Mouse (Mus musculus): ENCODE results near the gene Rnf220. TPM values are rescaled to one million over a fixed set of nuclear protein-coding genes. Genes with fewer than 3 reads are reported as not detected.
A peak's percentile ranks its signal among the peaks of the same experiment; 100 is the strongest.

Gene Rnf220
- polyA plus RNA-seq, 1 experiment from 2014 or later: 55.9 TPM

- H3K36me3 ChIP-seq: peaks cover 100% of the 10 kb centered on the region
- WGBS (ENCODE audit: insufficient replicate concordance): 87% methylated on average over 19 of the region's 19 CpGs
- no peaks in the 10 kb centered on the region for H3K27me3 ChIP-seq (replicated peaks)
- peaks cover 28% of the 10 kb centered on the region for H3K4me1 ChIP-seq
- H3K4me2 ChIP-seq: no peak overlapping the region
- no peak overlapping the region for H3K4me3 ChIP-seq
- no peak overlapping the region for H3K9ac ChIP-seq
- ATAC-seq: no peak
- no peak overlapping the region for H3K27ac ChIP-seq
- no peaks in the 10 kb centered on the region for H3K9me3 ChIP-seq (replicated peaks)
Observed at GRCm38 (mm10) chr4:117281090-117281845, 215.6 kb downstream of the Rnf220 start.

GRCm38 (mm10) chr4:117280397-117280930 lies 216.4 kb downstream of the Rnf220 start:
- H3K27me3 ChIP-seq (replicated peaks): no peaks in the 10 kb centered on the region
- WGBS (ENCODE audit: insufficient replicate concordance): 88% methylated on average over 8 of the region's 8 CpGs

GRCm38 (mm10) chr4:117279253-117279642 lies 217.6 kb downstream of the Rnf220 start:
- Histone ChIP-seq H3K4me3 (no peak overlapping the region), H3K9me3 (replicated peaks) (peaks cover 6% of the 10 kb centered on the region), H3K27me3 (replicated peaks) (no peaks in the 10 kb centered on the region), H3K27ac (no peak overlapping the region), H3K4me1 (peaks cover 15% of the 10 kb centered on the region), H3K4me2 (no peak overlapping the region), H3K9ac (no peak overlapping the region), H3K36me3 (peaks cover 100% of the 10 kb centered on the region)
- no peak for ATAC-seq
- WGBS (ENCODE audit: insufficient replicate concordance): 81% methylated on average over 2 of the region's 2 CpGs

More at GRCm38 (mm10) chr4:117280397-117280930, 216.4 kb downstream of the Rnf220 start:
- no peak for ATAC-seq
- no peak overlapping the region for H3K4me3 ChIP-seq
- no peak overlapping the region for H3K4me2 ChIP-seq
- no peak overlapping the region for H3K27ac ChIP-seq
- no peaks in the 10 kb centered on the region for H3K9me3 ChIP-seq (replicated peaks)
- H3K36me3 ChIP-seq: peaks cover 100% of the 10 kb centered on the region
- no peak overlapping the region for H3K9ac ChIP-seq
- H3K4me1 ChIP-seq: peaks cover 28% of the 10 kb centered on the region

GRCm38 (mm10) chr4:117278381-117279252 lies 218.2 kb downstream of the Rnf220 start:
- Histone ChIP-seq H3K27ac (no peak overlapping the region), H3K4me1 (peaks cover 9% of the 10 kb centered on the region), H3K9me3 (replicated peaks) (peaks cover 9% of the 10 kb centered on the region), H3K4me3 (no peak overlapping the region), H3K36me3 (peaks cover 100% of the 10 kb centered on the region), H3K27me3 (replicated peaks) (no peaks in the 10 kb centered on the region), H3K4me2 (no peak overlapping the region), H3K9ac (no peak overlapping the region)
- WGBS (ENCODE audit: insufficient replicate concordance): 84% methylated on average over 10 of the region's 10 CpGs
- ATAC-seq: no peak

- no peak for ATAC-seq
- Histone ChIP-seq H3K9me3 (replicated peaks) (peaks cover 9% of the 10 kb centered on the region), H3K36me3 (peaks cover 100% of the 10 kb centered on the region), H3K4me3 (no peak overlapping the region), H3K27me3 (replicated peaks) (no peaks in the 10 kb centered on the region), H3K4me1 (no peaks in the 10 kb centered on the region), H3K27ac (no peak overlapping the region), H3K4me2 (no peak overlapping the region), H3K9ac (no peak overlapping the region)
- 85% methylated on average over 7 of the region's 7 CpGs for WGBS (ENCODE audit: insufficient replicate concordance)
Observed at GRCm38 (mm10) chr4:117277687-117278086, 219.2 kb downstream of the Rnf220 start.

- Histone ChIP-seq H3K4me3 (no peak overlapping the region), H3K4me1 (no peaks in the 10 kb centered on the region), H3K9me3 (replicated peaks) (peaks cover 9% of the 10 kb centered on the region), H3K27ac (no peak overlapping the region), H3K9ac (no peak overlapping the region), H3K4me2 (no peak overlapping the region), H3K27me3 (replicated peaks) (no peaks in the 10 kb centered on the region), H3K36me3 (peaks cover 100% of the 10 kb centered on the region)
- WGBS (ENCODE audit: insufficient replicate concordance): 87% methylated on average over 13 of the region's 13 CpGs
- no peak for ATAC-seq
Observed at GRCm38 (mm10) chr4:117277021-117277420, 219.8 kb downstream of the Rnf220 start.

GRCm38 (mm10) chr4:117276281-117276711 lies 220.6 kb downstream of the Rnf220 start:
- H3K4me3 ChIP-seq: no peak overlapping the region
- no peak overlapping the region for H3K9ac ChIP-seq
- H3K4me2 ChIP-seq: no peak overlapping the region
- H3K27me3 ChIP-seq (replicated peaks): no peaks in the 10 kb centered on the region
- WGBS (ENCODE audit: insufficient replicate concordance): 81% methylated on average over 17 of the region's 17 CpGs
- H3K4me1 ChIP-seq: no peaks in the 10 kb centered on the region
- ATAC-seq: no peak
- peaks cover 100% of the 10 kb centered on the region for H3K36me3 ChIP-seq
- H3K27ac ChIP-seq: no peak overlapping the region
- peaks cover 9% of the 10 kb centered on the region for H3K9me3 ChIP-seq (replicated peaks)

GRCm38 (mm10) chr4:117274720-117275119 lies 222.1 kb downstream of the Rnf220 start:
- Histone ChIP-seq H3K27me3 (replicated peaks) (no peaks in the 10 kb centered on the region), H3K4me1 (no peaks in the 10 kb centered on the region), H3K9ac (no peak overlapping the region), H3K36me3 (peaks cover 86% of the 10 kb centered on the region), H3K27ac (no peak overlapping the region), H3K4me3 (no peak overlapping the region), H3K4me2 (no peak overlapping the region), H3K9me3 (replicated peaks) (peaks cover 9% of the 10 kb centered on the region)
- ATAC-seq: no peak
- WGBS (ENCODE audit: insufficient replicate concordance): 82% methylated on average over 4 of the region's 4 CpGs

- H3K9me3 ChIP-seq (replicated peaks): peaks cover 9% of the 10 kb centered on the region
- peaks cover 4% of the 10 kb centered on the region; the same call in 1 of the 2 replicates for H3K27me3 ChIP-seq (replicated peaks)
- H3K9ac ChIP-seq: no peak overlapping the region
- no peak overlapping the region for H3K27ac ChIP-seq
- H3K4me2 ChIP-seq: no peak overlapping the region
- no peak for ATAC-seq
- H3K36me3 ChIP-seq: peaks cover 64% of the 10 kb centered on the region
- H3K4me3 ChIP-seq: no peak overlapping the region
- 66% methylated on average over 12 of the region's 12 CpGs for WGBS (ENCODE audit: insufficient replicate concordance)
- H3K4me1 ChIP-seq: no peaks in the 10 kb centered on the region
Observed at GRCm38 (mm10) chr4:117272459-117272858, 224.4 kb downstream of the Rnf220 start.

GRCm38 (mm10) chr4:117270278-117270677 lies 226.6 kb downstream of the Rnf220 start:
- no peak overlapping the region for H3K4me3 ChIP-seq
- H3K4me2 ChIP-seq: no peak overlapping the region
- H3K9ac ChIP-seq: no peak overlapping the region
- peak; percentile 53 for ATAC-seq
- H3K9me3 ChIP-seq (replicated peaks): peaks cover 9% of the 10 kb centered on the region
- peaks cover 8% of the 10 kb centered on the region; the same call in 1 of the 2 replicates for H3K27me3 ChIP-seq (replicated peaks)
- H3K27ac ChIP-seq: peak overlapping the region; percentile 58; the same call in 1 of the 2 replicates
- WGBS (ENCODE audit: insufficient replicate concordance): 9% methylated on average over 6 of the region's 6 CpGs
- no peaks in the 10 kb centered on the region for H3K4me1 ChIP-seq
- peaks cover 42% of the 10 kb centered on the region for H3K36me3 ChIP-seq

GRCm38 (mm10) chr4:117267831-117268437 lies 228.9 kb downstream of the Rnf220 start:
- WGBS (ENCODE audit: insufficient replicate concordance): 77% methylated on average over 25 of the region's 25 CpGs
- H3K4me1 ChIP-seq: no peaks in the 10 kb centered on the region
- no peak overlapping the region for H3K4me2 ChIP-seq
- no peaks in the 10 kb centered on the region for H3K9me3 ChIP-seq (replicated peaks)
- no peak overlapping the region for H3K4me3 ChIP-seq
- no peak overlapping the region for H3K27ac ChIP-seq
- no peak overlapping the region for H3K9ac ChIP-seq
- H3K36me3 ChIP-seq: peaks cover 19% of the 10 kb centered on the region
- ATAC-seq: no peak
- H3K27me3 ChIP-seq (replicated peaks): peaks cover 8% of the 10 kb centered on the region; the same call in 1 of the 2 replicates

All from liver, embryonic 12.5 days (tissue).